Mouse (Mus musculus): Measurements from ENCODE around the gene Frzb.

GRCm38 (mm10) chr2:80443962-80444361 lies 3.5 kb downstream of the Frzb start:
- TF ChIP-seq TAL1 (IDR thresholded peaks at IDR 0.05; ENCODE audit: low read length) (no peak), GATA1 (IDR thresholded peaks at IDR 0.05; ENCODE audit: low read length) (no peak)

Measured in erythroblast, embryonic 14.5 days (primary cell).